Mouse (Mus musculus) ovary, postnatal 14 days (tissue): ENCODE results near the gene Rps19bp1.

Source experiments
- DNase-seq: peaks from one replicate; pipeline ENCODE4 v3.0.0; 2022; ENCODE audit warnings: low spot score

The Rps19bp1 gene

DNA sequence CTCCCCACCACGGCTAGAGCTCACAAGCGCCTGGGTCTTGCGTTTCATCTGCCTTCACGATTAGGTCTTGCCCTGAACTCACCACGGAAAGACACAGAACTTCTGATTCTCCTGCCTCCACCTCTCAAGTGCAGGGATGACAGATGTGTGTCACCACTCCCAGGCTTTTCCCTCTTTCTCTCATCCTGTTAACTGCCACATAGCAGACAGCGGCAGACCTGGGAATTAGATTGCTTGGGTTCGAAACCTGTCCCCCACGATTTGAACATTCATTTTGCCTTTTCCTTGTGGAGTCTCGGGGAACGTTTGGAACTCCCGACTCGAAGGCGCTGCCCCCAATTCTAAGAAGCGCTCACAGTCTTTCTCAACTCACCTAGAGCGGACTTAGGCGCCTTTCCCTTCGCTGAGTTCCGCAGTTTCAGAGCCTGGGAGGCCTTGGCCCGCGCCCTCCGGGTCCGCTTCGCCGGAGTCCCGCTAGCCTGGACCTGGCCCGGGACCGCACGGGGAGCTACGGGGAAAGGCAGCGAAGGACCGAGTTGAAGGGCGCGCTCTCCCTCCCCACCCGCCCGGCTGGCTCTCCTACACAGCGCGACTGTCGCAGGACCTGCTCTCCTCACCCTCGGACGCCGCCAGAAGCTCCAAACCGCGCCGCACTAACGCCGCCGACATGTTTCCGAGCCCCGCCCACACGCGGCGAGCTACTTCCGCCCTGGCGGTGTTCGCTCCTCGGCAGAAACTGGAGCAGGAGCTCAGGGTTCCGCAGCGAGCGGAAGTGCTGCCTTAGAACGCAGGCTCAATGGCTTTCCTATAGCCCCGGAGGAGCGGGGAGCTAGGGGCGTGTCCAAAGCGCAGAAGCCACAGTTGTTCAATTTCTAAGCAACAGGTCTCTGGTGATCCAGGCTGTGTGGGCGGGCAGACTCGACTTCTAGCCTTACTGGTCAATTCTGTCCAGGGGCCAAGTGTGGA is at the start of gene Rps19bp1:
Gene Rps19bp1 (minus strand): TSS at position 706 of the 966 bp plus-strand sequence.
- peak; percentile 79 for DNase-seq

- no peak for DNase-seq
These were observed 42.0 kb upstream of the Rps19bp1 start for GRCm38 (mm10) chr15:80306146-80306545.

DNA sequence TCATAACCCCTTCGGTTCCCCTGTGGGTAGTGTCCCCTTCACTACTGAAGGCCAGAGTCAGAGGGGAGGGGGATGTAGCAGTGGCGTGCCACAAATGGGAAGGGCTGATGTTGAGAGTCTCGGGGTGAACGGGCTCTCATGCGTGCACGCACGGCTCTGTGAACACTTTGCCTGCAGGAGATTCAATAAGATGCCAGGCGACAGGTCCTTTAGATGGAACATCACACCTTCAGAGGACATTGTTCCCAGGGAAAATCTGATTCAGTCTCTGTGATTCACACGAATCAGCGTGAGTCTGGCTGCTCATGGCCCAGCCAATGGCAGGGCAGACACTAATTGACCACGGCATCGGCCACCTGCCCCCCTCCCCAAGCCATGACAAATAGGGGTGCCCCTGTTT is 40.1 kb upstream of the Rps19bp1 start:
- DNase-seq: no peak

DNA sequence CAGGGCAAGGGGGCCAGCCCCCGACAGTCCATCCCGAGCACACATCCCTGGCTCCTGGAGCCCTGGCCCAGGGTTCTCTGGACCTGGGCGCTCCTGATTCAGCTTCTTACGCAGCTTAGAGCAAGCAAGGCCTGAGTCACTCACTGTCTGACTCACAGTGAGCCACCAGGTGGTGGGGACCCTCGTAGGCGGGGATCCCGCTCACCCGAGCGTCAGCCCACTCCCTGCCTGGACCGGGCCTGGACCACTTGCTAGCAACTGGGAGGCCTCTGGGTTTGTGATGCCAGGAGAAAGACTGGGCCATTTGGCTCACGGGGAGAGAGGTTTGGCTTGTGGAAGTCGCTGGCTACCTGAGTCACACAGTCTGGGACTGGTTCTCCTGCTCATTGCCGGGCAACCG is 39.7 kb upstream of the Rps19bp1 start:
- DNase-seq: no peak

- no peak for DNase-seq
These were observed 33.0 kb upstream of the Rps19bp1 start for GRCm38 (mm10) chr15:80297146-80297545.

- DNase-seq: peak; percentile 30
These were observed 25.3 kb upstream of the Rps19bp1 start for GRCm38 (mm10) chr15:80289436-80289835.

- no peak for DNase-seq
These were observed 23.9 kb upstream of the Rps19bp1 start for GRCm38 (mm10) chr15:80288036-80288435.

- DNase-seq: no peak
These were observed 22.8 kb upstream of the Rps19bp1 start, which contains the start of gene Cacna1i for GRCm38 (mm10) chr15:80286851-80287415. TSS of gene Cacna1i (plus strand) at chr15:80287238.

DNA sequence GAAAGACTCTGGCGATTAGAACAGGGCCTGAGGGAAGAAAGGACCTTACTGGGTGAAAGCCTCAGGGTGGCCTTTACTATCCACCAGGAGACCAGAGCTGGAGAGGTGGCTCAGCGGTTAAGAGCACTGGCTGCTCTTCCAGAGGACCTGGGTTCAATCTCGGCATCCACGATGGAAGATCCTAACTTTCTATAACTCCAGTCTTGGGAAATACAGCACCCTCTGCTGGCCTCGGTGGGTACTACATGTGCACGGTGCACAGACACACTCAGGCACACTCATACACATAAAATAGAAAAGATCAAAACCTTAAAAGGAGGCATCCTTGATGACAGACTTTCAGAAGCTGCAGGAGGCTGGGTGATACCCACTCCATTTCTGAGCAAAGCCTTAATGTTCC is 16.5 kb upstream of the Rps19bp1 start:
- no peak for DNase-seq

GRCm38 (mm10) chr15:80279053-80279452 is 14.9 kb upstream of the Rps19bp1 start:
- DNase-seq: no peak

GRCm38 (mm10) chr15:80278121-80278759 is 14.1 kb upstream of the Rps19bp1 start:
- no peak for DNase-seq

- DNase-seq: peak; percentile 74
These were observed 13.5 kb upstream of the Rps19bp1 start for GRCm38 (mm10) chr15:80277625-80278024.

- no peak for DNase-seq
These were observed 13.0 kb upstream of the Rps19bp1 start for GRCm38 (mm10) chr15:80277107-80277506.

DNA sequence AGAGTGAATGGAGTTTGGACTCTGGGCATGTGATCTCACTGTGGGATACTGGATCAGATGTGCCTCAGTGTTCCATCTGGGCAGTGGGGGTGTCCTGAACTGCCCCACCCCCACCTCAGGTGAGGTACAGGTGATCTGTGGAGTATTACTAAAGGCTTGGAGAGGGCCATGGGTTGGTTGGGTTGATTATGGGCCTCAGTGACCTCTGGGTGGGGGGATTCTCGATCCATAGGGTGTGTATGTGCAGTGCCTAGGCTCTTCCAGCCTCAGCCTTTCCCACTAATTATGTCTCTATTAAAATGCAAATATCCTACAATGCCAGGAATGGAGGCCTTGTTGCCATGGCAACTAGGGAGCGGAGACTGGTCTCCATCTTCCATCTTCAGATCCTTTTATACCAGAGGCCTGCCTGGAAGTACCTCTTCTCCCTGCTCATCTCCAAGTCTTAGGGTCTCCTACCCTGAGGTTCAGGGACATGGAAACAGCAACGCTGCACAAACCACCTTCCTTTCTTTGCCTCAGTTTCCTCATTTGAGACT is 7.8 kb upstream of the Rps19bp1 start:
- DNase-seq: no peak

DNA sequence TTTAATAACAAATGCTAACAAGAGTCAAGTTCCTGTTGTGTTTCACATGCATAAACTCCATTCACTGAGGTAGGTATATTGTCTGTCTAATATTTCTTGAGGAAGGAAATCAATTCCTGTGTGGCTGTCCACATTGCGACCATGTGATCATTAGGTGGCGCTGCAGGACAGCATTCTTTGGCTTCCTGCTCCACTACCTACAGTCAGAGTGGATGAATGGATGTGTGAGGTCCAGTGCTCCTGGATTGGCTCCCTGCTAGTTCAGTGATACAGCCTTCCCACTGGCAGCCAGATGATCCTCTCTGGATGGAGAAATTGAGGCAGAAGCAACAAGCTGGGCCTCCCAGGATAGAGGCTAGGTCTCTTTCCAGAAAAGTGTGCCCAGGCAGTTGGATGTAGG is 2.2 kb upstream of the Rps19bp1 start:
- peak; percentile 63 for DNase-seq

- DNase-seq: no peak
These were observed 3.0 kb downstream of the Rps19bp1 start for GRCm38 (mm10) chr15:80261100-80261499.

GRCm38 (mm10) chr15:80260677-80261076 is 3.4 kb downstream of the Rps19bp1 start:
- DNase-seq: peak; percentile 84

DNA sequence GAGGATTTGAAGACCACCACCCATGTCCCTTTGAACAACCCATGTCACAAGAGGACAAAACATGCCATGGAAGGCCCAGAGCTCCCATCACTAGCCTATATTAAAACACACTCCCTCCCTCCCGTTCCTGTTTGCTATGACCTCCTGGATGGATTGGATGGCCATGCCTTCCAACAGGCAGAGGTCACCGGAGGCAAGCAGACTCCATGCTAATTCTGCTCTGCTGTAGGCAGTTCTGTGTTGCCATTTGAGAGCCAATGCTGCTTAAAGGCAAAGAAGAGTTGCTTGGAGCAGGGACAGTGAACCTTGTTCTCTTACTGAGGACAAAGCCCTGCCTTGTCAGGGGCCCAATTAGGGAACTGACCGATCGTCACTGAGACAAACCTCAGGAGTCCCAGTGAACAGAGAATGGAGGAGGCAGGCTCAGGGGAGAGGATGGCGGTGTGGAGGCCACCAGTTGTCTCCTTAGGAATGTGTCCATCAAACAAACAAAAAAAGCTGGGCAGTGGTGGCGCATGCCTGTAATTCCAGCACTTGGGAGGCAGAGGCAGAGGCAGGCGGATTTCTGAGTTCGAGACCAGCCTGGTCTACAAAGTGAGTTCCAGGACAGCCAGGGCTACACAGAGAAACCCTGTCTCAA is 4.6 kb downstream of the Rps19bp1 start:
- DNase-seq: no peak

DNA sequence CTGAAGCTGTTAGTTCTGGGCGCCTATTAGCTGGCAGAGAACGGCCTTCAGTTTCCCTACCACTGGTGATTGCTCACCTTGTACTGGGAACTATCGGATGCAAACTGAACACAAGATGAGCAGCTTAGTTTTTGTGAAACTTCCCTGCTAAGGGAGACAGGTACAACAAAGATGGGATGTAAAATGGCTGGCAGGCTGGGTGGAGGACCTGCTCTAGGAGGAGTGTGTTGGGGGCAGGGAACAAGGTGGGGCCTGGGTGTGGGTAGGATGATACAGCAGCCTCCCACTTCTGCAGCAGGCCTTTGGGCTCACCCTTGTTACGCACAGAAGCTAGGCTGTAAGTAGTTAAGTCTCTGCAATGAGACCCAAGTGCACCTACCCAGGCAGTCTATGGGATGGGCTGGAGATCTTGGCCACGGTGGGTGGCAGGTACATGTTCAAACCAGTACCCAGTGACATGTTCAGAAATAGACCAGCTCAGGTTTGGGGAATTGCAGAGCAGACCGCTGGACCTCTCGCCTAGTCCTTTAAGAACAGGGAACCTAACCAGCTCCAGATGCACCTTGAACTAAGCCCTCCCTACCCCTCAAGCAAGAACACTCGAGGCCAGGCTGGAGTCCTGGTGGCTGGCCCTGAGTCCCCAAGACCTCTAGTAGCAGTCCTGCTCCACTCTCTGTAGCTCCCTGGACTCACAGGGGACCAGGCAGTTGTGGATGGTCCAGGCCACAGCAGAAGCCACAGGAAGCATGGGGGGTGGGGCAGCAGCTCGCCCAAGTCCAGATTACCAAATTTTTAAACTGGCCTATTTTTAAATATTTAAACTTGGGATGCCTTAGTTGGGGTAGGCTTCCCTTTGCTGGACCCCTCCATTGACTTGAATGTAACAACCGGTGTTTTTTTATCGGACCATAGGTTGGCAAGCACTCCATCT is 5.6 kb downstream of the Rps19bp1 start:
- no peak for DNase-seq

DNA sequence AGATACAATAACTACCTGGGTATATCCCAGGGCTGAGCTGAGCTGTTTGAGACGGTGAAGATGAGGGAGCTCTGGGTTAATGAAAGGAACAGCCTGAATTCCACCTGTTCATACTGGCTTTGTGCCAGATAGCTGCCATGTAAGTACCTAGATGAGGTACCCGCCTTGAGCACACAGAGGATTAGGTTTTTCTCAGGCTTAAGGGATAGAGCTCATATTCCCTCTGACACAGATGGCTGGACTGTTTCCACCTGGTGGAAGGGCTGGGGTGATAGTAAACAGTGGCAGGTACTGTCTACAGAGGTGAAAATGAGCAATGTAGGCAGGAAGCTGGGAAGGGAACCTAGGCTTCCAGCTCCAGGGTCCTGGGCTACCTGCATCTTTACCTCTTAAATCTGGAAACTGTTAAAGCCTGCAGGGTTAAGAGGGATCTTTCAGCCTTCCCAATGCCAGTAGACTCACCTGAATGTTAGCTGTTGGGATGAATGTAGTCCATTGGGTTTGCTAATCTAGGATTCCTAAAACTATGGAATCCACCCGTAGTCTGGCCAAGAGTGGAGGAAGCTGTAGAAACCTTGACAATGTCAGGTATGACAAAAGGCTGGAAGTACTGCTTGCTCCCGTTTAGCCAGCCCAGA is 6.4 kb downstream of the Rps19bp1 start:
- peak; percentile 13 for DNase-seq
